10 mouse cellular contexts compared by ENCODE assay signal in the genomic region with DNA sequence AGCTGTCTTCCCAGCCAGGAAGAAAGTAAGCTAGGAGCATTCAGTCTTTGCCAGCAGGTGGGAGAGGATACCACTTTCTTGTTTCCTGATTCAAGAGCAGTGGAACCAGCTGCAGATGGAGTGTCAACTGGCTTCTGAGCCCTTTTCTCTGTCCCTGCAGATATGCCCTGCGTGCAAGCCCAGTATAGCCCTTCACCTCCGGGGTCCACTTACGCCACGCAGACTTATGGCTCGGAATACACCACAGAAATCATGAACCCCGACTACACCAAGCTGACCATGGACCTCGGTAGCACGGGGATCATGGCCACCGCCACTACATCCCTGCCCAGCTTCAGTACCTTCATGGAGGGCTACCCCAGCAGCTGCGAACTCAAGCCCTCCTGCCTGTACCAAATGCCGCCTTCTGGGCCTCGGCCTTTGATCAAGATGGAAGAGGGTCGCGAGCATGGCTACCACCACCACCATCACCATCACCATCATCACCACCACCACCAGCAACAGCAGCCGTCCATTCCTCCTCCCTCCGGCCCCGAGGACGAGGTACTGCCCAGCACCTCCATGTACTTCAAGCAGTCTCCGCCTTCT. TPM values are rescaled to one million over a fixed set of nuclear protein-coding genes. Genes with fewer than 3 reads are reported as not detected.
DNase-seq lines count a peak whose midpoint lies in the region; ATAC-seq and TF ChIP-seq lines count a peak whose summit lies in the region.
"Had no signal": no experiment of that assay in that cellular context is flagged by ENCODE, and none has a peak within 500 bp of the region (broad histone marks: within the 10 kb centered on the region; RNA-seq: fewer than 3 reads in every experiment).

No protein-coding gene starts in this region.

- ATAC-seq in heart, embryonic 12.5 days (ENCODE audit: insufficient number of reproducible peaks, low FRiP score): no peak
- ATAC-seq in forebrain, postnatal 0 days: no peak
- no peak for ATAC-seq in liver, embryonic 15.5 days (ENCODE audit: insufficient read depth)

- WGBS in heart, embryonic 12.5 days: 9% methylated on average over 19 of the region's 19 CpGs
- WGBS in forebrain, postnatal 0 days: 33% methylated on average over 19 of the region's 19 CpGs
- 10% methylated on average over 19 of the region's 19 CpGs for WGBS in liver, embryonic 15.5 days (ENCODE audit: insufficient replicate concordance)

- H3K36me3 ChIP-seq in heart, embryonic 12.5 days: no peaks in the 10 kb centered on the region
- no peaks in the 10 kb centered on the region for H3K36me3 ChIP-seq in ES-Bruce4 (ENCODE audit: control insufficient read depth, insufficient read depth, low read length, poor library complexity, severe bottlenecking)
- 0 out of 2 replicates have a peak, but pooled peaks cover 10% of the 10 kb centered on the region for H3K36me3 ChIP-seq in forebrain, postnatal 0 days (ENCODE audit: insufficient read depth)
- H3K36me3 ChIP-seq in liver, embryonic 15.5 days (replicated peaks): no peaks in the 10 kb centered on the region

- H3K9ac ChIP-seq in heart, embryonic 12.5 days: peak overlapping the region; percentile 58; the same call in 1 of the 2 replicates
- no peak overlapping the region for H3K9ac ChIP-seq in ES-Bruce4 (ENCODE audit: low read depth, poor library complexity, severe bottlenecking)
- H3K9ac ChIP-seq in forebrain, postnatal 0 days: peak overlapping the region; percentile 25; the same call in 1 of the 2 replicates
- no peak overlapping the region for H3K9ac ChIP-seq in liver, embryonic 15.5 days

- no peak overlapping the region for H3K27ac ChIP-seq in heart, embryonic 12.5 days (ENCODE audit: poor library complexity, severe bottlenecking)
- H3K27ac ChIP-seq in ES-Bruce4 (ENCODE audit: insufficient read depth, low read length): no peak overlapping the region
- no peak overlapping the region for H3K27ac ChIP-seq in forebrain, postnatal 0 days (ENCODE audit: low read depth, low read length)
- no peak overlapping the region for H3K27ac ChIP-seq in liver, embryonic 15.5 days (replicated peaks)

- H3K4me3 ChIP-seq in heart, embryonic 12.5 days: peak overlapping the region; percentile 53
- peak overlapping the region; percentile 25 for H3K4me3 ChIP-seq in ES-Bruce4 (ENCODE audit: low read depth, low read length)
- H3K4me3 ChIP-seq in forebrain, postnatal 0 days (ENCODE audit: low read depth, low read length): peak overlapping the region; percentile 27
- H3K4me3 ChIP-seq in liver, embryonic 15.5 days (replicated peaks): no peak overlapping the region
- H3K4me3 ChIP-seq: erythroblast, embryonic 14.5 days had no signal

- TF ChIP-seq EP300 in ES-Bruce4 (IDR thresholded peaks at IDR 0.05; ENCODE audit: insufficient read depth, low read depth, low read length): no peak

- peak overlapping the region; percentile 90 for H3K4me2 ChIP-seq in heart, embryonic 12.5 days
- peak overlapping the region; percentile 52 for H3K4me2 ChIP-seq in forebrain, postnatal 0 days (ENCODE audit: low read depth)
- H3K4me2 ChIP-seq in liver, embryonic 15.5 days: peak overlapping the region; percentile 48; the same call in 1 of the 2 replicates

- H3K9me3 ChIP-seq in heart, embryonic 12.5 days (replicated peaks): no peaks in the 10 kb centered on the region
- H3K9me3 ChIP-seq in ES-Bruce4 (replicated peaks; ENCODE audit: control insufficient read depth, insufficient read depth, low read length, poor library complexity, severe bottlenecking): no peaks in the 10 kb centered on the region
- H3K9me3 ChIP-seq in forebrain, postnatal 0 days (ENCODE audit: low read length): no peaks in the 10 kb centered on the region
- H3K9me3 ChIP-seq in liver, embryonic 15.5 days (replicated peaks): no peaks in the 10 kb centered on the region

- H3K27me3 ChIP-seq in heart, embryonic 12.5 days (replicated peaks): peaks cover 72% of the 10 kb centered on the region
- peaks cover 33% of the 10 kb centered on the region for H3K27me3 ChIP-seq in ES-Bruce4 (ENCODE audit: control insufficient read depth, insufficient read depth, low read length, poor library complexity, severe bottlenecking)
- peaks cover 19% of the 10 kb centered on the region for H3K27me3 ChIP-seq in forebrain, postnatal 0 days (ENCODE audit: insufficient read depth, low read length)
- peaks cover 89% of the 10 kb centered on the region for H3K27me3 ChIP-seq in liver, embryonic 15.5 days

- no peak for DNase-seq in heart, adult 8-10 months (ENCODE audit: low spot score)
- DNase-seq in forebrain, postnatal 0 days: no peak
- no peak for DNase-seq in T-cell, adult 2 months (ENCODE audit: low spot score)
- DNase-seq in urinary bladder, adult 18-20 months (ENCODE audit: low spot score in 2 of 2): no peak
- DNase-seq in retina, postnatal 1 day: no peak
- DNase-seq: thymus, adult 2 months had no signal

- peaks cover 36% of the 10 kb centered on the region for H3K4me1 ChIP-seq in heart, embryonic 12.5 days (replicated peaks)
- H3K4me1 ChIP-seq in ES-Bruce4 (ENCODE audit: control insufficient read depth, insufficient read depth, low read length): no peaks in the 10 kb centered on the region
- peaks cover 12% of the 10 kb centered on the region; the same call in 1 of the 2 replicates for H3K4me1 ChIP-seq in forebrain, postnatal 0 days (ENCODE audit: insufficient read depth)
- H3K4me1 ChIP-seq in liver, embryonic 15.5 days (replicated peaks): peaks cover 24% of the 10 kb centered on the region

- no peak for TF ChIP-seq CTCF in ES-Bruce4 (IDR thresholded peaks at IDR 0.05; ENCODE audit: low read depth, low read length)
- no peak for TF ChIP-seq CTCF in forebrain, postnatal 0 days (IDR thresholded peaks at IDR 0.05; ENCODE audit: low read depth)

- TF ChIP-seq POLR2A in ES-Bruce4 (IDR thresholded peaks at IDR 0.05; ENCODE audit: insufficient read depth, low read length): no peak

RNA-seq across cellular contexts. Expression of a gene that starts 6.2 kb away (rescaled TPM):
- 0.26 and 0.31 TPM in 2 replicates for polyA plus RNA-seq in heart, embryonic 12.5 days (2016; fragmentation: Nextera tagmentation; extraction: Ambion mirVana)
- 1 to 10 TPM; 1.5 to 4.7 (median 2.9) TPM for total RNA-seq in heart, adult 8-10 months (2022)
- 0.33 TPM in 1 of 2 replicates, not detected in the other for polyA plus RNA-seq in ES-Bruce4 (2011; ENCODE audit: insufficient read depth, insufficient read length, low read depth, missing spikeins)
- total RNA-seq in forebrain, postnatal 0 days (2014; rRNA removed): 13.5 and 14.9 TPM in 2 replicates
- 9.1 and 12.4 TPM in 2 replicates for polyA plus RNA-seq in forebrain, postnatal 0 days (2015; fragmentation: Nextera tagmentation; extraction: Ambion mirVana)
- polyA plus RNA-seq in liver, embryonic 15.5 days (2015; fragmentation: Nextera tagmentation; extraction: Ambion mirVana): not detected in 2 replicates
- polyA plus RNA-seq: erythroblast, embryonic 14.5 days had no signal

Comparison
In these comparisons a context has a peak if more than half of its experiments do, and no peak if none do; other contexts are left out.
1. H3K9ac ChIP-seq: peak in heart, embryonic 12.5 days (single experiment) and forebrain, postnatal 0 days (single experiment); none in ES-Bruce4 (single experiment) and liver, embryonic 15.5 days (single experiment).
2. Peak in every context shown above with its lines, with median percentiles within 50 percentile points of each other: H3K4me2 ChIP-seq.